Mouse (Mus musculus): ENCODE measurements around the gene Nfic.

GRCm38 (mm10) chr10:81384605-81384982 is 70.8 kb downstream of the Nfic start:
- TF ChIP-seq CTCF (IDR thresholded peaks at IDR 0.05; ENCODE audit: low read depth) (no peak), EP300 (IDR thresholded peaks at IDR 0.05; ENCODE audit: low read depth) (no peak)

Data from liver, postnatal 0 days (tissue).